Mouse (Mus musculus): Measurements from ENCODE around the gene Cklf. TPM values are rescaled to one million over a fixed set of nuclear protein-coding genes. Genes with fewer than 3 reads are reported as not detected.
A peak's percentile ranks its signal among the peaks of the same experiment; 100 is the strongest.
"Not testable (repeated sequence)": the region's sequence is repeated elsewhere in the genome, so short reads cannot be mapped to it uniquely, and the experiment has no call there.

The Cklf gene
- polyA plus RNA-seq, 1 experiment, result 5.9 TPM

DNA sequence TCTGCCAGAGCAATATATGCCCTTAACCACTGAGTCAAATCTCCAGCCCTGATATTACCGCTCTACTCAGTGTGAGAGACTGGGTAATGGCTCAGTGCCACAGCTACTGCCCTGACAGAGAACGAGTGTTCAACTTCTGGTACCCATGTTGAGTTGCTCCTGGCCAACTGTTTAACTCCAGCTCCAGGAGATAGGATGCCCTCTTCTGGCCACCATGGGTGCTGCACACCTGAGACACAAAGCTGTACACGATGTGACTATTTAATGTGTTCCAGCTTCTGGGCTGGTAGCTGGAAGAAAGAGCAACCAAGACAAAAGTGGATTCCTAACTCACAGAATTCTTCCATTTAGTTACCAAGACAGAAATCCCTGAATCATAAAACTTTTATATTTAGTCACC is 2.4 kb downstream of the Cklf start:
- no peaks in the 10 kb centered on the region for H3K27me3 ChIP-seq (replicated peaks)
- peaks cover under 1% of the 10 kb centered on the region; the same call in 1 of the 2 replicates for H3K9me3 ChIP-seq
- TF ChIP-seq FLI1 (IDR thresholded peaks at IDR 0.05; ENCODE audit: low read length) (no peak), GATA1 (IDR thresholded peaks at IDR 0.05; ENCODE audit: borderline replicate concordance, low read length) (no peak)
- peaks cover 33% of the 10 kb centered on the region for H3K4me1 ChIP-seq
- H3K4me3 ChIP-seq (replicated peaks), result no peak overlapping the region
- H3K36me3 ChIP-seq (replicated peaks; ENCODE audit: low read length), result peaks cover 16% of the 10 kb centered on the region

DNA sequence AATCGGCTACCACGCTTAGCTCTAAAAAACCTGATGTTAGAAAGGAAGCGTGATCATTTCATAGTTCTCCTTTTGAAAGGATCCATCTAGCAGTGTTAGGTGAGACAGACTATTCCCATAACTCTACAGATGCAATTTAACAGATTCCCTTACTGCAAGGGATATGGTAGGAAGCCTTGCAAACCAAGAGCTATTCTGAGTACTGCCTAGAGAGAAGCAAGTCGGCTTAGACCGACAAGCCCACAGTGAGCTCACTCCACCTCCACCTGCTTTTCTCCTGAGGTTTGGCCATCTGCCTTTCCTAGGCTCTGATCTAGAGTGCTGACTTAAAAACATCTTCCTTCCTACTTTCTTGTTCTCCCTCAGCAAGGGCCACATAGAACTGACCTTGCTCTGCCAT is 11.1 kb downstream of the Cklf start:
- not testable (repeated sequence) for H3K27me3 ChIP-seq (replicated peaks); H3K4me1 ChIP-seq; H3K4me3 ChIP-seq (replicated peaks); H3K9me3 ChIP-seq
- peaks cover 55% of the 10 kb centered on the region for H3K36me3 ChIP-seq (replicated peaks; ENCODE audit: low read length)

DNA sequence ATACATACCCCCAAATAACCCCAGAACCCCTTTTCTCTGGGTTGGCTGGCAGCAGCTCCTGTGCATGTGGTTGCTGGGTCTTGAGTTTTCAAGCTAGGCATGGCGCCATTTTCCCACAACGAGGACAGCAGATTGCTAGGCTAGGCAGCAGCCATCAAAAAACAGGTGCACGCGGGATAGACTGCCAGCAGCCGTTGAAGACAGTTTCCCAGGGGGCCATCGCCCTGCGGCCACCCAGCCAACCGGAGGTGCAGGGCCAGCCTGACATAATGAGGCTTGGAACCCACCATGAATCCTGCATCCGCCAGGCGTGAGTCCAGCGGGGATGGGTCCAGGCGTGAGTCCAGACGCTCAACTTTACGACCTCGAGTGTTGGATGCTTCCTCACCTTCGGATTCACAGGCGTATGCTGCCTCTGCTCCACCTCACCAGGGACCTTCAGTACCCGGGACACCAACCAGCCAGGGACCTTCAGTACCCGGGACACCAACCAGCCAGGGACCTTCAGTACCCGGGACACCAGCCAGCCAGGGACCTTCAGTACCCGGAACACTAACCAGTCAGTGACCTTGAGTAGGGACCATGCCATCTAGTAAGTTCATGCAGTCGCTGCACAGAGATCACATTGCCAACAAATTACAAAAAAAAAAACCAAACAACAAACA is 13.7 kb downstream of the Cklf start:
- H3K27me3 ChIP-seq (replicated peaks), result not testable (repeated sequence)
- peaks cover 33% of the 10 kb centered on the region for H3K36me3 ChIP-seq (replicated peaks; ENCODE audit: low read length)

DNA sequence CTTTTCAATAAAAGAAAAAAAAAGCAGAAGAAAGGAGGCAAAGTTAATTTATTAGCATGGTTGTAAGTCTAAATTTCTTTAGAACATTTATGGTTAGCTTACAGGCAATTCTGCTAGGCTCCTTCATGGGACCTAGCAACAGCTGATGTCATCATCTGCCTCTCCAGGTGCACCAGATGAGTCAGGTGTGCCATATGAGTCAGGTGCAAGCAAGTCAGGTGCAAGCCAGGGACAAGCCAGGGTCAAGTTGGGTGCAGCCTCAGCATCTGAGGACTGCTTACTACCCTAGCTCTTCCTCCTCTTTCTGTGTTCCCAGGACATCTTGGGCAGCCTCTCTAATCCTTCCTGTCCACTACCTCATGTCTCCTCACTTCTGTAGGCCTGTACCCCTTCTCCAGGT is 17.7 kb downstream of the Cklf start:
- TF ChIP-seq FLI1 (IDR thresholded peaks at IDR 0.05; ENCODE audit: low read length), result no peak
- TF ChIP-seq GATA1 (IDR thresholded peaks at IDR 0.05; ENCODE audit: borderline replicate concordance, low read length), result no peak
- Histone ChIP-seq H3K36me3 (replicated peaks; ENCODE audit: low read length) (peaks cover 15% of the 10 kb centered on the region), H3K4me3 (replicated peaks) (peak overlapping the region; percentile 60), H3K27me3 (replicated peaks) (peaks cover 4% of the 10 kb centered on the region), H3K4me1 (no peaks in the 10 kb centered on the region), H3K9me3 (peaks cover 10% of the 10 kb centered on the region; the same call in 1 of the 2 replicates)

More for the DNA sequence above, 13.7 kb downstream of the Cklf start:
- H3K9me3 ChIP-seq; H3K4me3 ChIP-seq (replicated peaks); H3K4me1 ChIP-seq: not testable (repeated sequence)

DNA sequence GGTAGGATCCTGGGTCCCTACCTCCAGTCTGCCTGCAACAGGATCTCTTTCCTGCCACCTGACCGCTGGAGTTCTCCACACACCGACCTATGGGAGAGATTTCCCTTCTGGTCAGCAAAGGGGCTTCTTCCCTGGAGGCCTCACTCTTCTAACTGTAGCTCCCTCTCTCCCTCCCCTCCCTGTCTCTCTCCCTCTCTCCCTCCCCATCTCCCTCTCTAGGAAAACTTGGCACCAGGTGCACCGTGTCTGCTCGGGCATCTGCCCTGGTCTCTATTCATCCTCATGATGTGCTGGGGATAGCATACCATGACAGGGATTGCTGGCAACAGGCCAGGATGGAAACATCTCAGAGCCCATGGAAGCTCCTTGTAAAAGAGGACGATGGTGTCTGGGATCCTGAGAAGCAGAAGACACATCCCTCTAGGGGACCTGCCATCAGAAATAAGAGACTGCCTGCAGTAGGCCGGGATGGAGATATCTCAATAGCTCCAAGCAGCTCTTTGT is 18.3 kb downstream of the Cklf start:
- H3K27me3 ChIP-seq (replicated peaks), result peaks cover 4% of the 10 kb centered on the region
- H3K9me3 ChIP-seq, result peaks cover 12% of the 10 kb centered on the region
- peaks cover 8% of the 10 kb centered on the region for H3K36me3 ChIP-seq (replicated peaks; ENCODE audit: low read length)
- H3K4me3 ChIP-seq (replicated peaks), result no peak overlapping the region
- TF ChIP-seq GATA1 (IDR thresholded peaks at IDR 0.05; ENCODE audit: borderline replicate concordance, low read length), result no peak
- TF ChIP-seq FLI1 (IDR thresholded peaks at IDR 0.05; ENCODE audit: low read length), result no peak
- no peaks in the 10 kb centered on the region for H3K4me1 ChIP-seq

DNA sequence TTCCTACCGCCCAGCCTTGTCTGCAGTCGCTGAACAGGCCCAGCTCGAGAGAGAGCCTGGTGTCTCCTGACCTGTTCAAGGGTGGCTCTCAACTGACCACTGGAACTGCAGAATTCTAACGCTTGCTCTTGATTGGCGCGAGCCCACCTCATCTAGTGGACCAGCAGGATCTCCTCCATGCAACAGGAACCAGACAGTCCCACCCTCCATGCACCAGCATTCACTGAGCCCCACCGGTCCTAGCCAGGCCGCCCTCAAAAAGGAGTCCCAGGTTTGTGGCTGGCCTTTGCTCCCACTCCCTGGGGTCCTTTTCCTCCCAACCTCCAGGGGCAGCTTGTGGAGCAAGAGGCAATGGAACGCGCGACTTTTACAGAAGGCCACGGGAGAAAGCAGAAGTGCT is 42.4 kb downstream of the Cklf start, which contains the start of gene Cmtm2a:
Gene Cmtm2a, minus strand, starts transcription at position 101 of the 400 bp plus-strand sequence.
- not testable (repeated sequence) for H3K27me3 ChIP-seq (replicated peaks); H3K4me1 ChIP-seq; H3K4me3 ChIP-seq (replicated peaks); H3K9me3 ChIP-seq; H3K36me3 ChIP-seq (replicated peaks; ENCODE audit: low read length)

DNA sequence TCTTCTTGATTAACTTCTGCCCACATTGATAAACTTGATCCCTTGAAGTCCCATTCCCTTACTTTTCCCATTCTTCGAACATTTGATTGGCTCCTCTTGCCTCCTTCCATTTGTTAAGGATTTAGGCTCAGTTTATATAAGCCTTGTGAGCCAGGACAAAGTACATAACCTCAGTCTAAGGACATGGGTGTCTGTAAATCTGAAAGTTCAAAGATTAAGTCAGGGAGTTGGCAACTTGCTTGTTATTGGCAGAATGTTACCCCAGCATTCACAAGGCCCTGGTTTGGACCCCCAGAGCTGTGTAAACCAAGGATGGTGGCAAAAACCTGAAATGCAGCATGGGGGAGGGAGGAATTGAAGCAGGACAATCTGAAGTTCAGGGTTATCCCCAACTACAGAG is 43.7 kb downstream of the Cklf start:
- Histone ChIP-seq H3K4me3 (replicated peaks) (no peak overlapping the region), H3K9me3 (0 out of 2 replicates have a peak, but pooled peaks cover 3% of the 10 kb centered on the region), H3K36me3 (replicated peaks; ENCODE audit: low read length) (no peaks in the 10 kb centered on the region), H3K27me3 (replicated peaks) (peaks cover 3% of the 10 kb centered on the region), H3K4me1 (no peaks in the 10 kb centered on the region; the same call in 1 of the 2 replicates)
- no peak for TF ChIP-seq FLI1 (IDR thresholded peaks at IDR 0.05; ENCODE audit: low read length)
- TF ChIP-seq GATA1 (IDR thresholded peaks at IDR 0.05; ENCODE audit: borderline replicate concordance, low read length), result no peak

DNA sequence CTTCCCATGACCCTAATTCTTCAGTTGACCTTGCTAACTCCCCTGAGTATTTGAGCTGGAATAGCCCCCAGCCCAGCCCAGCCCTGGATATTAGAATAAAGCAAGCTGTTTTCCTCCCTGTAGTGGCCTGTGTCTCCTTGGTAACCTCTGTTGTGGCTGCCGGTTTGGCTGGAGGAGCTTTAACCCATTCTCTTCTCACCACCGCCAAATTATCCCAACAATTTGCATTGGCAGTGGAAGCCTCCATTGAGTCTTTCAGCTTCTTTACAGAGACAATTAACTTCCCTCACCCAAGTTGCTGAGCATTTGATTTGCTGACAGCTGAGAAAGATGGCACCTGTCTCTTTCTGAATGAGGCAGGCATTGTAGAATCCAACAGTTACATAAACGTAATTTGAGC is 50.9 kb downstream of the Cklf start:
- H3K4me1 ChIP-seq; H3K4me3 ChIP-seq (replicated peaks); H3K27me3 ChIP-seq (replicated peaks); H3K36me3 ChIP-seq (replicated peaks; ENCODE audit: low read length); H3K9me3 ChIP-seq: not testable (repeated sequence)

DNA sequence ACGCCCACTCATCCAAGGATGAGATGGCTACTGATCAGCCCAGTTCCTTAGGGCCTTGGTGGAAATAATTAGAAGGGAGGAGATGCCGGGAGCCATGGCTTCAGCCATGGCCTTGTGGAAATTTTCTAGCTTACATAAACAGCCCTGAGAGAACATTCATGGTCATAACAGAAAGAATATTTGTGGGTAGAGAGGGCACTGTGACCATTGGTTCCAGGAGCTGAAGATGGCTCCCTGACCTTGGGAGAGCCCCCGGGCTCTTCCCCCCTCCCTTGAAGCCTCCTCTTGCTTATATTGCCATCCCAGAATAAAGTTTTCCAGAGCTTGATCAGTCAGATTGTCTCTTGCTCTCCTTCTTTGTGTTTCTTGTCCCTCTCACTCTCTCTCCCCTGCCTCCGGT is 51.9 kb downstream of the Cklf start:
- not testable (repeated sequence) for H3K4me3 ChIP-seq (replicated peaks); H3K9me3 ChIP-seq; H3K4me1 ChIP-seq; H3K27me3 ChIP-seq (replicated peaks); H3K36me3 ChIP-seq (replicated peaks; ENCODE audit: low read length)

DNA sequence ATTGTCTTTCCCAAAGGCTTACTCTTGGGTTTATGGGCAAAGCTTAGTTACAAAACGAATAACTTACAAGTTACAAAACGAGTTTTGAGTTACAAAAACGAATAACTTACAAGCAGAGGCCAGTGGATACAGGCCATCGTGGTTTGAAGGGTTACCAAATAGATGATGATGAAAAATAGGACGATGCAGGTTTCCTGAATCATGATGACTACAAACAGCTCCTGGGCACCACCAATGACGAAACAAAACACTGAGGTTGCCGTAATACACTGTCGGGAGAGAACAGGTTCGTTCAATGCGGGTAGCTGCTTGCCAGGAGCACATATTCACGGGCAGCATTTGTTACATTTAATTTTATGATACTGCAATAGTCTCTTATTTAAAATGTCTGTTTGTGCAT is 54.3 kb downstream of the Cklf start:
- no peak overlapping the region for H3K4me3 ChIP-seq (replicated peaks)
- no peaks in the 10 kb centered on the region for H3K4me1 ChIP-seq
- no peak for TF ChIP-seq GATA1 (IDR thresholded peaks at IDR 0.05; ENCODE audit: borderline replicate concordance, low read length)
- TF ChIP-seq FLI1 (IDR thresholded peaks at IDR 0.05; ENCODE audit: low read length), result no peak

DNA sequence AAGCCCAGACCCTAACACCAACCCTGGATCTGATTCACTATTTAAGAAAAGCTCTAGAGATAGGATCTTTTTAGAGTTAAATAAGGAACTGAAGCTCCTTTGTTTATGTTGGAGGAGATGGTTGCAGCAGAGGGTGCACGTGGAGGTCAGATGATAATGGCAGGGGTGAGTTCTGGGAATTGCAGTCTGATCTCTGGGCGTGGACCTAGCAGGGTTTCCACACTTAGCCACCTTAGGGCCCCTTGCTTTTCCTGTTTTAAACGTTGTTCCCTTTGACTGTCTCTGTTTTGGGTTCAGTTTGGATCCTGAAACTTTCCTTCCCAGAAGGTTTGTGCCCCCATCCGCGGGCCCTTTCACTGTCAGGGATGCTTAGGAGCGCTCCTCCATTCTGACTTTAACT is 57.7 kb downstream of the Cklf start:
- not testable (repeated sequence) for H3K4me3 ChIP-seq (replicated peaks); H3K9me3 ChIP-seq; H3K36me3 ChIP-seq (replicated peaks; ENCODE audit: low read length); H3K4me1 ChIP-seq; H3K27me3 ChIP-seq (replicated peaks)

More for the DNA sequence above, 54.3 kb downstream of the Cklf start:
- Histone ChIP-seq H3K27me3 (replicated peaks) (no peaks in the 10 kb centered on the region), H3K36me3 (replicated peaks; ENCODE audit: low read length) (no peaks in the 10 kb centered on the region), H3K9me3 (peaks cover 4% of the 10 kb centered on the region)

DNA sequence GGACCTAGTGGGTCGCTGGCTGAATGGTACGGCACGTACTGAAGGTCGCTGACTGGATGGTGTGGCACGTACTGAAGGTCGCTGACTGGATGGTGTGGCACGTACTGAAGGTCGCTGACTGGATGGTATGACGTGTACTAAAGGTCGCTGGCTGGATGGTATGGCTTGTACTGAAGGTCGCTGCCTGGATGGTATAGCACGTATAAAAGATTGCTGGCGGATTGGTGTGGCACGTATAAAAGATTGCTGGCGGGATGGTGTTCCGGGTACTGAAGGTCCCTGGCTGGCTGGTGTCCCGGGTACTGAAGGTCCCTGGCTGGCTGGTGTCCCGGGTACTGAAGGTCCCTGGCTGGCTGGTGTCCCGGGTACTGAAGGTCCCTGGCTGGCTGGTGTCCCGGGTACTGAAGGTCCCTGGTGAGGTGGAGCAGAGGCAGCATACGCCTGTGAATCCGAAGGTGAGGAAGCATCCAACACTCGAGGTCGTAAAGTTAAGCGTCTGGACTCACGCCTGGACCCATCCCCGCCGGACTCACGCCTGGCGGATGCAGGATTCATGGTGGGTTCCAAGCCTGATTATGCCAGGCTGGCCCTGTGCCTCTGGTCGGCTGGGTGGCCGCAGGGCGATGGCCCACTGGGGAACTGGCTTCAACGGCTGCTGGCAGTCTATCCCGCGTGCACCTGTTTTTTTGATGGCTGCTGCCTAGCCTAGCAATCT is 58.9 kb downstream of the Cklf start, which contains the start of the genes Gm45711 and Cmtm1:
Gene Gm45711, minus strand, starts transcription at position 641 of the 715 bp plus-strand sequence.
Gene Cmtm1, minus strand, starts transcription at position 705 of the 715 bp plus-strand sequence.
- not testable (repeated sequence) for H3K4me1 ChIP-seq

DNA sequence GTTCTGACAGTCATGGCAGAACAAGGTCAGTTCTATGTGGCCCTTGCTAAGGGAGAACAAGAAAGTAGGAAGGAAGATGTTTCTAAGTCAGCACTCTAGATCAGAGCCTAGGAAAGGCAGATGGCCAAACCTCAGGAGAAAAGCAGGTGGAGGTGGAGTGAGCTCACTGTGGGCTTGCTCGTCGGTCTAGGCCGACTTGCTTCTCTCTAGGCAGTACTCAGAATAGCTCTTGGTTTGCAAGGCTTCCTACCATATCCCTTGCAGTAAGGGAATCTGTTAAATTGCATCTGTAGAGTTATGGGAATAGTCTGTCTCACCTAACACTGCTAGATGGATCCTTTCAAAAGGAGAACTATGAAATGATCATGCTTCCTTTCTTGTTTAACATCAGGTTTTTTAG is 61.4 kb downstream of the Cklf start:
- H3K27me3 ChIP-seq (replicated peaks); H3K36me3 ChIP-seq (replicated peaks; ENCODE audit: low read length); H3K4me1 ChIP-seq; H3K9me3 ChIP-seq; H3K4me3 ChIP-seq (replicated peaks): not testable (repeated sequence)

More for the DNA sequence above, 58.9 kb downstream of the Cklf start, which contains the start of the genes Gm45711 and Cmtm1:
- peak within 1 kb of the TSS; percentile 56 for H3K4me3 ChIP-seq (replicated peaks)
- H3K36me3 ChIP-seq (replicated peaks; ENCODE audit: low read length); H3K9me3 ChIP-seq; H3K27me3 ChIP-seq (replicated peaks): not testable (repeated sequence)

All from megakaryocyte, embryonic 14.5 days (primary cell).